Comparison of ENCODE assay signal across 13 mouse cellular contexts in genomic region chr2:91386547-91387286, GRCm38 (mm10). TPM values are rescaled to one million over a fixed set of nuclear protein-coding genes. Genes with fewer than 3 reads are reported as not detected.
DNase-seq lines count a peak whose midpoint lies in the region; ATAC-seq lines count a peak whose summit lies in the region.
"Had no signal": no experiment of that assay in that cellular context is flagged by ENCODE, and none has a peak within 500 bp of the region (broad histone marks: within the 10 kb centered on the region; RNA-seq: fewer than 3 reads in every experiment).

No protein-coding gene starts in this region.

- peak overlapping the region; percentile 65 for H3K27ac ChIP-seq in embryonic facial prominence, embryonic 12.5 days
- H3K27ac ChIP-seq in embryonic facial prominence, embryonic 10.5 days (replicated peaks), result no peak overlapping the region
- 0 out of 2 replicates have a peak overlapping the region, but pooled peaks have one; percentile 16 for H3K27ac ChIP-seq in liver, embryonic 15.5 days (replicated peaks)
- no peak overlapping the region for H3K27ac ChIP-seq in liver, embryonic 12.5 days
- H3K27ac ChIP-seq: forebrain, embryonic 15.5 days had no signal

- no peaks in the 10 kb centered on the region for H3K9me3 ChIP-seq in embryonic facial prominence, embryonic 12.5 days
- H3K9me3 ChIP-seq in embryonic facial prominence, embryonic 10.5 days, result no peaks in the 10 kb centered on the region
- H3K9me3 ChIP-seq in liver, embryonic 15.5 days (replicated peaks), result no peaks in the 10 kb centered on the region
- H3K9me3 ChIP-seq in liver, embryonic 12.5 days (replicated peaks), result no peaks in the 10 kb centered on the region
- H3K9me3 ChIP-seq: forebrain, embryonic 15.5 days; G1E had no signal

- H3K36me3 ChIP-seq in embryonic facial prominence, embryonic 12.5 days, result no peaks in the 10 kb centered on the region; the same call in 1 of the 2 replicates
- no peaks in the 10 kb centered on the region; the same call in 1 of the 2 replicates for H3K36me3 ChIP-seq in embryonic facial prominence, embryonic 10.5 days (replicated peaks)
- H3K36me3 ChIP-seq in liver, embryonic 15.5 days (replicated peaks), result no peaks in the 10 kb centered on the region
- no peaks in the 10 kb centered on the region for H3K36me3 ChIP-seq in liver, embryonic 12.5 days
- H3K36me3 ChIP-seq: forebrain, embryonic 15.5 days; G1E had no signal

- intact Hi-C loops in gastrocnemius, postnatal 14 days (cut with DNase I; ENCODE audit: low total_unique reads), result no loop called here
- intact Hi-C loops in left cerebral cortex, postnatal 4 days (cut with DNase I), result no loop called here

- no peak for DNase-seq in embryonic facial prominence, embryonic 10.5 days (ENCODE audit: low spot score)
- DNase-seq in kidney, adult 11 months, result peak; percentile 26
- DNase-seq in kidney, postnatal 4 days, result peak; percentile 26 to 42
- no peak for DNase-seq in gastrocnemius, postnatal 14 days
- no peak for DNase-seq in left cerebral cortex, postnatal 4 days
- DNase-seq: embryo, embryonic 11 days; thymus, postnatal 14 days had no signal

- ATAC-seq in embryonic facial prominence, embryonic 12.5 days (ENCODE audit: insufficient number of reproducible peaks, insufficient read depth, low FRiP score, low TSS enrichment), result no peak
- no peak for ATAC-seq in liver, embryonic 15.5 days (ENCODE audit: insufficient read depth)
- ATAC-seq in liver, embryonic 12.5 days, result no peak
- ATAC-seq: forebrain, embryonic 15.5 days; lung, postnatal 0 days had no signal

- no peak overlapping the region for H3K9ac ChIP-seq in embryonic facial prominence, embryonic 12.5 days
- no peak overlapping the region for H3K9ac ChIP-seq in liver, embryonic 15.5 days
- H3K9ac ChIP-seq in liver, embryonic 12.5 days, result no peak overlapping the region
- H3K9ac ChIP-seq: forebrain, embryonic 15.5 days had no signal

- no peak overlapping the region for H3K4me3 ChIP-seq in embryonic facial prominence, embryonic 12.5 days
- H3K4me3 ChIP-seq in embryonic facial prominence, embryonic 10.5 days, result no peak overlapping the region
- no peak overlapping the region for H3K4me3 ChIP-seq in liver, embryonic 15.5 days (replicated peaks)
- H3K4me3 ChIP-seq in liver, embryonic 12.5 days, result no peak overlapping the region
- H3K4me3 ChIP-seq: forebrain, embryonic 15.5 days had no signal

- no peak overlapping the region for H3K4me2 ChIP-seq in embryonic facial prominence, embryonic 12.5 days (replicated peaks)
- H3K4me2 ChIP-seq in liver, embryonic 15.5 days, result no peak overlapping the region
- H3K4me2 ChIP-seq in liver, embryonic 12.5 days, result no peak overlapping the region
- H3K4me2 ChIP-seq: forebrain, embryonic 15.5 days had no signal

- WGBS in embryonic facial prominence, embryonic 12.5 days, result 46% methylated on average over 5 of the region's 5 CpGs
- 71% methylated on average over 5 of the region's 5 CpGs for WGBS in embryonic facial prominence, embryonic 10.5 days
- 70% methylated on average over 5 of the region's 5 CpGs for WGBS in liver, embryonic 15.5 days (ENCODE audit: insufficient replicate concordance)
- 70% methylated on average over 5 of the region's 5 CpGs for WGBS in liver, embryonic 12.5 days (ENCODE audit: insufficient replicate concordance)

- no peaks in the 10 kb centered on the region for H3K27me3 ChIP-seq in embryonic facial prominence, embryonic 12.5 days
- no peaks in the 10 kb centered on the region for H3K27me3 ChIP-seq in embryonic facial prominence, embryonic 10.5 days (replicated peaks; ENCODE audit: low read depth, poor library complexity, severe bottlenecking)
- H3K27me3 ChIP-seq in liver, embryonic 15.5 days, result no peaks in the 10 kb centered on the region
- H3K27me3 ChIP-seq in liver, embryonic 12.5 days (replicated peaks), result no peaks in the 10 kb centered on the region
- H3K27me3 ChIP-seq: forebrain, embryonic 15.5 days had no signal

- peaks cover 19% of the 10 kb centered on the region for H3K4me1 ChIP-seq in embryonic facial prominence, embryonic 12.5 days
- peaks cover 26% of the 10 kb centered on the region for H3K4me1 ChIP-seq in embryonic facial prominence, embryonic 10.5 days
- H3K4me1 ChIP-seq in liver, embryonic 15.5 days (replicated peaks), result peaks cover 43% of the 10 kb centered on the region
- H3K4me1 ChIP-seq in liver, embryonic 12.5 days, result peaks cover 39% of the 10 kb centered on the region

RNA-seq across cellular contexts. Expression of gene 1110051M20Rik, which starts 57.8 kb away (rescaled TPM):
- polyA plus RNA-seq in embryonic facial prominence, embryonic 12.5 days (2016; fragmentation: Nextera tagmentation; extraction: Ambion mirVana), result 71.3 and 80.1 TPM in 2 replicates
- polyA plus RNA-seq in embryonic facial prominence, embryonic 10.5 days (2016; fragmentation: Nextera tagmentation; extraction: Ambion mirVana), result 75.3 and 76.9 TPM in 2 replicates
- 5.8 and 7.0 TPM in 2 replicates for polyA plus RNA-seq in liver, embryonic 15.5 days (2015; fragmentation: Nextera tagmentation; extraction: Ambion mirVana)
- polyA plus RNA-seq in liver, embryonic 12.5 days (2016; fragmentation: Nextera tagmentation; extraction: Ambion mirVana), result 9.1 and 10.4 TPM in 2 replicates
- total RNA-seq in gastrocnemius, postnatal 14 days (2021), result 10 to 100 TPM; 11.3 to 13.2 TPM
- total RNA-seq in left cerebral cortex, postnatal 4 days (2021), result 100 to 1,000 TPM; 106 to 109 TPM

Comparison
In these comparisons a context has a peak if more than half of its experiments do, and no peak if none do; other contexts are left out.
1. H3K27ac ChIP-seq: peak in embryonic facial prominence, embryonic 12.5 days (single experiment) and liver, embryonic 15.5 days (single experiment); none in embryonic facial prominence, embryonic 10.5 days (single experiment) and liver, embryonic 12.5 days (single experiment).
2. DNase-seq: peak in kidney, adult 11 months (single experiment) and kidney, postnatal 4 days (2 of 2); none in embryonic facial prominence, embryonic 10.5 days (single experiment), gastrocnemius, postnatal 14 days (single experiment) and left cerebral cortex, postnatal 4 days (single experiment).